8 mouse cellular contexts compared by ENCODE assay signal in the genomic region with DNA sequence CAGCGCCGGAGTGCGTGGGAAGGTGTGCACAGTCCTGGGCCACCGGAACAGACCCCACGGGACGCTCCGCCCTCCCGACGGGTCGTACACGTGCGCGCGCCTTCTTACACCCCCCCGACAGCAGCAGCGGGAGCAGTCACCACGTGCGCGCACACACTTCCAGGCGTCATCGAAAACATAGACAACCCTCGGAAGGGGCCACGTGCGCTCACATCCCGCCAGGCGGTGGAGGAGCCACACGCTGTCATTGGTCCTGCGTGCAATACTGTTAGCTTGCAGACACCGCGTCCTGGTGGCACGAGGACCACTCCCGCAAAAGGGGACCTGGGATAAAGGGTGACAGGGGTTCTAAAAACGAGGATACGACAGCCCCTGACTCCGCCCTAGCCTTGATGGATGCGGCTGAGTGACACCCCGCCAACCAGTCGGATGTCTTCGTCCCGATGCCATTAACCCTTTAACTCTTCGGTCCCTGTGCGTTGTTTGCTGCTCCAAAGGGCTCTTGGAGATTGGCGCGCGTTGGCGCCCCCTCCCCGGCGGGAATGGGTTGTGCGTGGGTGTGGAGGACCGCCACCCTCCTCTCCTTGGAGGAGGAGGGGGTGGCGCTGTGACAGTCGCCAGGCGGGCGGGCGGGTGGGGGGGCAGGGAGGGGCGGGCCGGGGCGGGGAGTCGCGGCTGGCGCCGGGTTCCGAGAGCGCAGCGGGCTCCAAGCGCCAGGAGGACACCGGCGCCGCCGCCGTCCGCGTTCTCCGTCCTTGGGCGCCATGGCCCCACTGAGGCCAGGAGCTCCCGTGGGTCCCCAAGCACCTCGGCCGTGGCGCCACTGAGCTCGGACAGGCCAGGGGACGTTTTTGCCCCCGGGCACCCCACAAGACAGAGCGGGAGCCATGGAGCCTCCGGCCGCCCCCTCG. TPM values are rescaled to one million over a fixed set of nuclear protein-coding genes. Genes with fewer than 3 reads are reported as not detected.
DNase-seq lines count a peak whose midpoint lies in the region; ATAC-seq lines count a peak whose summit lies in the region.

Gene Pde4a (plus strand): TSS at position 674 of the 911 bp plus-strand sequence.

- intact Hi-C loops in heart, postnatal 10 days (cut with DNase I): no loop called here

- H3K4me3 ChIP-seq in forebrain, embryonic 15.5 days: peak within 1 kb of the TSS; percentile 51
- H3K4me3 ChIP-seq in lung, embryonic 15.5 days: peak within 1 kb of the TSS; percentile 55

- H3K27ac ChIP-seq in forebrain, embryonic 15.5 days (replicated peaks): no peak within 1 kb of the TSS
- no peak within 1 kb of the TSS for H3K27ac ChIP-seq in lung, embryonic 15.5 days

- WGBS in forebrain, embryonic 15.5 days: under 1% methylated on average over 78 of the region's 86 CpGs
- WGBS in lung, embryonic 15.5 days: under 1% methylated on average over 78 of the region's 86 CpGs

- peaks cover 55% of the 10 kb centered on the region for H3K27me3 ChIP-seq in forebrain, embryonic 15.5 days
- H3K27me3 ChIP-seq in lung, embryonic 15.5 days: peaks cover 61% of the 10 kb centered on the region

- no peaks in the 10 kb centered on the region for H3K36me3 ChIP-seq in forebrain, embryonic 15.5 days
- H3K36me3 ChIP-seq in lung, embryonic 15.5 days: no peaks in the 10 kb centered on the region

- H3K9ac ChIP-seq in forebrain, embryonic 15.5 days (replicated peaks): peak within 1 kb of the TSS; percentile 49
- H3K9ac ChIP-seq in lung, embryonic 15.5 days: peak within 1 kb of the TSS; percentile 59

- no peaks in the 10 kb centered on the region for H3K9me3 ChIP-seq in forebrain, embryonic 15.5 days
- H3K9me3 ChIP-seq in lung, embryonic 15.5 days: no peaks in the 10 kb centered on the region

- H3K4me2 ChIP-seq in forebrain, embryonic 15.5 days (replicated peaks): peak within 1 kb of the TSS; percentile 71
- H3K4me2 ChIP-seq in lung, embryonic 15.5 days: peak within 1 kb of the TSS; percentile 95

- peaks cover 41% of the 10 kb centered on the region for H3K4me1 ChIP-seq in forebrain, embryonic 15.5 days
- peaks cover 55% of the 10 kb centered on the region for H3K4me1 ChIP-seq in lung, embryonic 15.5 days

- peak; percentile 67 for DNase-seq in 3T3-L1 (ENCODE audit: low read depth, low spot score)
- peak; percentile 89 for DNase-seq in R1 (ENCODE audit: low read depth, low spot score)
- peak; percentile 64 to 74 for DNase-seq in heart, postnatal 10 days
- DNase-seq in layer of hippocampus, adult 18-20 months (ENCODE audit: low spot score in 2 of 2): peak; percentile 81
- DNase-seq in right cerebral cortex, postnatal 10 days (ENCODE audit: low spot score in 2 of 2): peak; percentile 92 to 95
- no peak for DNase-seq in urinary bladder, postnatal 36 days (ENCODE audit: low spot score in 2 of 2)

- ATAC-seq in forebrain, embryonic 15.5 days (replicated peaks): peak; percentile 55
- peak; percentile 5 for ATAC-seq in lung, embryonic 15.5 days (ENCODE audit: borderline replicate concordance, extremely low read depth, low FRiP score, low TSS enrichment)

RNA-seq across cellular contexts. Expression of gene Pde4a, which starts in this region (rescaled TPM):
- 23.7 and 25.9 TPM in 2 replicates for polyA plus RNA-seq in forebrain, embryonic 15.5 days (2015; fragmentation: Nextera tagmentation; extraction: Ambion mirVana)
- total RNA-seq in heart, postnatal 10 days (2021): 10 to 100 TPM; 21.3 to 28.2 TPM
- total RNA-seq in layer of hippocampus, adult 18-20 months (2021): 10 to 100 TPM; 83.4 to 86.6 TPM
- polyA plus RNA-seq in lung, embryonic 15.5 days (2015; fragmentation: Nextera tagmentation; extraction: Ambion mirVana): 8.6 and 9.3 TPM in 2 replicates

Comparison
In these comparisons a context has a peak if more than half of its experiments do, and no peak if none do; other contexts are left out.
1. DNase-seq: peak in 3T3-L1 (single experiment), R1 (single experiment), heart, postnatal 10 days (2 of 2), layer of hippocampus, adult 18-20 months (2 of 2) and right cerebral cortex, postnatal 10 days (2 of 2); none in urinary bladder, postnatal 36 days (0 of 2).